Comparison of ENCODE assay signal across 10 mouse cellular contexts in the genomic region with DNA sequence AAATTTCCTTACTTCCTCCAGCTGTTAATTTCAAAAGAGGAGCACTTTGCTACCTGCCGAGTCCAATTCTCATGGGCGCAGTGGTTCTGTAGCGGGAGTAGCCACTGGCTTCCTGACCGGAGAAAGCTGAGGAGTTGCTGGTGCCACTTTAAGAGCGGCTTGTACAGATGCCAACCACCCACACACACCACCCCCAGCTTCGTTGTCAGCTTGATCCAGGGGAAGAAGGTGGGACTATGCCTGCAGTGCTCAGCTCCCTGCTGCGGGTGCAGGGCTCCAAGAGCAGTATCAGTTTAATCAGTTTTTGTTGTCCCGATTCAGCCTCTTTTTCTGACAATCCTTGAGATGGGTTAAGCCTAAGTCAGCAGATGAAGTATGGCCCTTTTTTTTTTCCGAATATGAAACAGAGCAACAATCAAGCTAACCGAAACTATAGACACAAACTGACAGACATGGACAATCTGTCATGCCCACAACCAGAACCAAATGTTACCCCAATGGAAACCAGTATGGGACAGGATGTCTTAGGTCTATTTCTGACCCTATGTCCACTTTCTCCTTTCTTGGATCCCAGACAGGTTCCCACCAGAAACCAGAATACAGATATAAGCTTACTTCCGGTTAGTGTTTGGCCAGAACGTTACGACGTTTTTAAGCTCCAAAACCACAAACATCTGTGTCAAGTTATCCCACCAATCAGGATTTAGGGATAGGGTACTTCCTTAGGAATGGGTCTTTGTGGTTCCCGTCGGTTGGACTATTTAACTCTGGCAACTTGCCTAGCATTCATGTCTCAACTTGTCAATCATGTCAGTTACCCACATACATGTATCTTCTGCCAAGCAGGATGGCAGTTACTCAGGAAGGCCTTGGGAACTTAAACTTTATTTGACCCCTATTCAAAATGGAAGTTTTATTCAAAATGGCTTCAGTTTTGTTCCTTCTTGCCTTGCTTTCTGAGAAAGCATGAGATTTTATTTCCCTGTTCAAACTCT. TPM values are rescaled to one million over a fixed set of nuclear protein-coding genes. Genes with fewer than 3 reads are reported as not detected.
A peak's percentile ranks its signal among the peaks of the same experiment; 100 is the strongest.
DNase-seq lines count a peak whose midpoint lies in the region; ATAC-seq and TF ChIP-seq lines count a peak whose summit lies in the region.
"Had no signal": no experiment of that assay in that cellular context is flagged by ENCODE, and none has a peak within 500 bp of the region (broad histone marks: within the 10 kb centered on the region; RNA-seq: fewer than 3 reads in every experiment).

No protein-coding gene starts in this region.

- DNase-seq in gastrocnemius, postnatal 10 days, result peak; percentile 11
- DNase-seq in gastrocnemius, postnatal 25 days, result no peak
- DNase-seq in MEL (ENCODE audit: low read depth, low spot score), result peak; percentile 87
- peak; percentile 18 for DNase-seq in right cerebral cortex, postnatal 14 days
- no peak for DNase-seq in limb, embryonic 10.5 days (ENCODE audit: low spot score)
- no peak for DNase-seq in layer of hippocampus, postnatal 25 days (ENCODE audit: extremely low spot score in 1 of 2, low spot score in 1 of 2)
- DNase-seq in lung, postnatal 14 days, result no peak

- H3K4me3 ChIP-seq in MEL (ENCODE audit: control insufficient read depth in 1 of 2, insufficient read depth in 1 of 2, low read depth in 2 of 2, low read length in 2 of 2), result peak overlapping the region; percentile 77 to 81
- H3K4me3 ChIP-seq in limb, embryonic 10.5 days, result no peak overlapping the region
- H3K4me3 ChIP-seq: midbrain, embryonic 12.5 days had no signal

- peak; percentile 19 to 64; a peak in 3 of 4 replicates for TF ChIP-seq EP300 in MEL (IDR thresholded peaks at IDR 0.05; ENCODE audit: low read depth in 1 of 2, low read length in 2 of 2)

- peak in 1 of 2 experiments; percentile 54; a peak in 1 of 4 replicates for TF ChIP-seq POLR2A in MEL (IDR thresholded peaks at IDR 0.05; ENCODE audit: control insufficient read depth in 1 of 2, insufficient read depth in 1 of 2, low read depth in 1 of 2, low read length in 2 of 2, poor library complexity in 1 of 2)

- H3K79me2 ChIP-seq in MEL (ENCODE audit: control insufficient read depth, insufficient read depth, low read length, poor library complexity), result peaks cover 2% of the 10 kb centered on the region

- no peak for TF ChIP-seq RAD21 in MEL (IDR thresholded peaks at IDR 0.05; ENCODE audit: low read depth, low read length)

- TF ChIP-seq CTCF in MEL (IDR thresholded peaks at IDR 0.05 in 2 of 3, conservative IDR thresholded peaks at IDR 0.05 in 1 of 3; ENCODE audit: control insufficient read depth in 1 of 3, insufficient read depth in 1 of 3, low read depth in 2 of 3, low read length in 3 of 3, poor library complexity in 1 of 3, severe bottlenecking in 1 of 3), result no peak

- peak; percentile 67 for ATAC-seq in granulocyte monocyte progenitor cell, adult 5-6 weeks (replicated peaks; ENCODE audit: poor library complexity, severe bottlenecking)

- H3K27ac ChIP-seq in MEL (ENCODE audit: control insufficient read depth, low read depth, low read length), result peak overlapping the region; percentile 48
- H3K27ac ChIP-seq in limb, embryonic 10.5 days, result no peak overlapping the region
- H3K27ac ChIP-seq: midbrain, embryonic 12.5 days had no signal

- peaks cover 0 to 4% of the 10 kb centered on the region in 2 experiments; a peak in 2 of 4 replicates for H3K36me3 ChIP-seq in MEL (ENCODE audit: control insufficient read depth in 1 of 2, insufficient read depth in 2 of 2, low read length in 2 of 2)
- H3K36me3 ChIP-seq in limb, embryonic 10.5 days, result no peaks in the 10 kb centered on the region
- H3K36me3 ChIP-seq: G1E; midbrain, embryonic 12.5 days had no signal

- no peaks in the 10 kb centered on the region for H3K27me3 ChIP-seq in MEL (ENCODE audit: control insufficient read depth in 1 of 2, insufficient read depth in 2 of 2, low read length in 2 of 2)
- H3K27me3 ChIP-seq in limb, embryonic 10.5 days (ENCODE audit: low read depth, poor library complexity, severe bottlenecking), result no peaks in the 10 kb centered on the region
- H3K27me3 ChIP-seq: midbrain, embryonic 12.5 days had no signal

- no peaks in the 10 kb centered on the region for H3K9me3 ChIP-seq in MEL (replicated peaks; ENCODE audit: insufficient read depth, low read length)
- H3K9me3 ChIP-seq in limb, embryonic 10.5 days (replicated peaks), result no peaks in the 10 kb centered on the region
- H3K9me3 ChIP-seq: G1E; midbrain, embryonic 12.5 days had no signal

- H3K9ac ChIP-seq in MEL (ENCODE audit: control insufficient read depth, low read depth, low read length, poor library complexity, severe bottlenecking), result peak overlapping the region; percentile 79
- H3K9ac ChIP-seq: midbrain, embryonic 12.5 days had no signal

- 85% methylated on average over 16 of the region's 16 CpGs for WGBS in limb, embryonic 10.5 days

- peaks cover 5% of the 10 kb centered on the region in 2 experiments; a peak in 3 of 4 replicates for H3K4me1 ChIP-seq in MEL (ENCODE audit: control insufficient read depth in 1 of 2, insufficient read depth in 2 of 2, low read length in 2 of 2)
- no peaks in the 10 kb centered on the region for H3K4me1 ChIP-seq in limb, embryonic 10.5 days
- H3K4me1 ChIP-seq: midbrain, embryonic 12.5 days had no signal

TF ChIP-seq in MEL, 35 proteins besides CTCF, POLR2A, EP300 and RAD21:
- TF ChIP-seq MAFK (IDR thresholded peaks at IDR 0.05; ENCODE audit: borderline replicate concordance, low read depth, low read length) (0 out of 2 replicates have a peak, but pooled peaks have one; percentile 8), UBTF (IDR thresholded peaks at IDR 0.05; ENCODE audit: borderline replicate concordance, insufficient read depth, low read depth, low read length) (0 out of 2 replicates have a peak, but pooled peaks have one; percentile 18), TBP (IDR thresholded peaks at IDR 0.05; ENCODE audit: low read depth, low read length) (peak; percentile 66), MYB (IDR thresholded peaks at IDR 0.05; ENCODE audit: low read depth, low read length) (peak; percentile 73; the same call in 1 of the 2 replicates), ZKSCAN1 (IDR thresholded peaks at IDR 0.05; ENCODE audit: low read depth, low read length) (no peak), MAX (IDR thresholded peaks at IDR 0.05; ENCODE audit: low read length) (no peak; the same call in 1 of the 2 replicates), MXI1 (IDR thresholded peaks at IDR 0.05; ENCODE audit: low read depth, low read length) (peak; percentile 58), JUND (IDR thresholded peaks at IDR 0.05; ENCODE audit: low read depth, low read length) (no peak), TAL1 (IDR thresholded peaks at IDR 0.05; ENCODE audit: low read length) (no peak), ETS1 (IDR thresholded peaks at IDR 0.05; ENCODE audit: low read depth, low read length) (peak; percentile 71), POLR2AphosphoS2 (IDR thresholded peaks at IDR 0.05; ENCODE audit: low read length) (0 out of 2 replicates have a peak, but pooled peaks have one; percentile 62), MEF2A (IDR thresholded peaks at IDR 0.05; ENCODE audit: extremely low read depth, insufficient replicate concordance, low read depth, low read length, poor library complexity, severe bottlenecking) (peak; percentile 4; the same call in 1 of the 2 replicates), ELF1 (IDR thresholded peaks at IDR 0.05; ENCODE audit: low read depth, low read length) (peak; percentile 49; the same call in 1 of the 2 replicates), USF1 (IDR thresholded peaks at IDR 0.05; ENCODE audit: low read depth, low read length) (no peak), CHD1 (IDR thresholded peaks at IDR 0.05; ENCODE audit: low read depth, low read length) (peak; percentile 54), NELFE (IDR thresholded peaks at IDR 0.05; ENCODE audit: low read depth, low read length) (peak; percentile 60), MAZ (IDR thresholded peaks at IDR 0.05; ENCODE audit: low read depth, low read length) (peak; percentile 66), RCOR1 (IDR thresholded peaks at IDR 0.05; ENCODE audit: low read depth, low read length) (0 out of 2 replicates have a peak, but pooled peaks have one; percentile 58), ZMIZ1 (IDR thresholded peaks at IDR 0.05; ENCODE audit: low read depth, low read length) (peak; percentile 59; the same call in 1 of the 2 replicates), MYC (IDR thresholded peaks at IDR 0.05; ENCODE audit: low read depth, low read length) (no peak), TCF12 (IDR thresholded peaks at IDR 0.05; ENCODE audit: low read depth, low read length) (peak; percentile 41; the same call in 1 of the 2 replicates), HCFC1 (IDR thresholded peaks at IDR 0.05; ENCODE audit: low read depth, low read length) (0 out of 2 replicates have a peak, but pooled peaks have one; percentile 37), GATA1 (IDR thresholded peaks at IDR 0.05; ENCODE audit: low read depth, low read length) (peak; percentile 23; the same call in 1 of the 2 replicates), KAT2A (conservative IDR thresholded peaks at IDR 0.05; ENCODE audit: low read depth, low read length) (no peak; the same call in 1 of the 2 replicates), POLR2AphosphoS5 (IDR thresholded peaks at IDR 0.05; ENCODE audit: borderline replicate concordance, low read depth, low read length) (no peak), SIN3A (IDR thresholded peaks at IDR 0.05; ENCODE audit: low read length) (peak; percentile 74), ZC3H11A (IDR thresholded peaks at IDR 0.05; ENCODE audit: low read depth, low read length) (no peak), CHD2 (IDR thresholded peaks at IDR 0.05; ENCODE audit: low read length) (no peak)

RNA-seq across cellular contexts. Expression of a gene that starts 17.3 kb away (rescaled TPM):
- total RNA-seq in gastrocnemius, postnatal 10 days (2021), result 10 to 100 TPM in 1 of 2 experiments, 1 to 10 TPM in 1; 9.3 to 15.8 TPM
- 10 to 100 TPM in 1 of 2 experiments, 1 to 10 TPM in 1; 8.5 to 10.9 TPM for total RNA-seq in gastrocnemius, postnatal 25 days (2021)
- total RNA-seq in MEL (2012; rRNA removed), result 0.33 and 0.58 TPM in 2 replicates
- under 1 TPM in 1 of 2 experiments, not detected in 1; 0.81 TPM for polyA plus RNA-seq in MEL (2012; ENCODE audit: insufficient read depth in 1 of 2, insufficient read length in 2 of 2, low read depth in 1 of 2, low replicate concordance in 2 of 2, missing spikeins in 1 of 2)
- 1.2 and 2.9 TPM in 2 replicates for total RNA-seq in granulocyte monocyte progenitor cell, adult 5-6 weeks (2014; fragmentation: Nextera tagmentation)
- 2.3 and 2.4 TPM in 2 replicates for total RNA-seq in granulocyte monocyte progenitor cell, adult 5-6 weeks (2017)
- not detected in 2 replicates for polyA plus RNA-seq in limb, embryonic 10.5 days (2016; fragmentation: Nextera tagmentation; extraction: Ambion mirVana)
- total RNA-seq in layer of hippocampus, postnatal 25 days (2021), result 1 to 10 TPM in 1 of 2 experiments, under 1 TPM in 1; 0.87 to 2.4 TPM
- polyA plus RNA-seq: G1E had no signal

Comparison
In these comparisons a context has a peak if more than half of its experiments do, and no peak if none do; other contexts are left out.
1. DNase-seq: peak in gastrocnemius, postnatal 10 days (single experiment), MEL (single experiment) and right cerebral cortex, postnatal 14 days (single experiment); none in gastrocnemius, postnatal 25 days (single experiment), limb, embryonic 10.5 days (single experiment), layer of hippocampus, postnatal 25 days (0 of 2) and lung, postnatal 14 days (single experiment).